Mouse (Mus musculus): ENCODE data around the gene Sh2b2.

DNA sequence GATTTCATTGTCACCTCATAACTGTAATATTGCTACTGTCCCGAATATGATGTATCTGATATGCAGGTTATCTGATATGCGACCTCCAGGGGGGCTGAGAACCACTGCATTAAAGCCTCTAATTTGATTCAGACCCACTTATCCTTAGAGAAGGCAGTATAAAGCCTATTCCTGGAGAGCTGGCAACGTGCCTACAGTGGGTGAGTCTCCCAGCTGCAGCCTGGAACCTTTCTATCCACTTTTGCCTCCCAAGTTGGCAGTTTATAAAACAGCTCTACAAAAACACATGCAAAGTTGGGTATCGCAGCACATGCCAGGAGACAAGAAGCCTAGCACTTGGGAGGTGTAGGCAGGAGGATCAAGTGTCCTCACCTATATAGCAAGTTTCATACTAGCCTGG is 17.0 kb upstream of the Sh2b2 start:
- TF ChIP-seq CTCF (IDR thresholded peaks at IDR 0.05): no peak
- TF ChIP-seq POLR2A (IDR thresholded peaks at IDR 0.05; ENCODE audit: insufficient read depth, low read depth, low read length): no peak
- TF ChIP-seq EP300 (IDR thresholded peaks at IDR 0.05; ENCODE audit: insufficient read depth, low read depth, low read length): no peak

Measured in heart, adult 2 months (tissue).